Mouse (Mus musculus): ENCODE measurements around the gene Cdc42ep2.
A peak's percentile ranks its signal among the peaks of the same experiment; 100 is the strongest.

Cdc42ep2 gene

DNA sequence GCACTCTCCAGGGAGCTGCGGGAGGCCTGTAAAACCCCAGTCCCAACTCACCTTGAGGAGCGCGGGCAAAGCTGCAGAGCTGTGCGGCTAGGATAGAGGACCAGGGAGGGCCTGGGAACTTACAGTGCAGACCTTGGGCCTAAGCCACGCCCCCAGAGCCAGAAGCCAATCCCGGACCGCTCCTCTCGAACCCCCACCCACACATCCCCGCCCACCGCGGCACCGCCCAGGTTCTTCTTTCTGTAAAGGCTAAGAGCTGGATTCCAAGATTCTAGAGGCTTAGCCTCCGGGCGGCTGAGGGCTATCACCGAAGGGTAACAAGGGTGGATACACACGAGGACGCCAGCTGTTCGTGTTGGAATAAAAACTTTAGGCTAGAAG is at the start of gene Cdc42ep2:
TSS of gene Cdc42ep2 (minus strand) at position 104 of the 381 bp plus-strand sequence.
- DNase-seq = peak; percentile 97

DNA sequence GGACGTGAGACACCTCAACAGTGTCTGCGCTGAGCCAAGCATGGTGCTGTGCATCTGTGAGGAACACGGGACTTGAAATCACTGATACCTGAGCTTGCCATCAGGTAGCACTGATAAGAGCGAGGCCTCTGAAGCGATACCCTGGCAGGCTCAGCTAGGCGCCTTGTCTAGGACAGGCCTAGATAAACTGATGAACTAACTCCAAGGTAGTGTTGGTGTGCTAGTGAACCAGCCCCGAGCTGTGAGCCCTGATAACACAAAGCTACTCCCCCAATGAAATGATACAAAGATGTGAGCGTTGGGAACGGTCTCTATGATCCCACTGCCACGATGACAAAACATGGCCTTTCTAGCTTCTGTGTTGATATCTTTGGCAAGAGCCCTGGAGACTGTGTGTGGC is 43.0 kb upstream of the Cdc42ep2 start:
- DNase-seq = no peak

DNA sequence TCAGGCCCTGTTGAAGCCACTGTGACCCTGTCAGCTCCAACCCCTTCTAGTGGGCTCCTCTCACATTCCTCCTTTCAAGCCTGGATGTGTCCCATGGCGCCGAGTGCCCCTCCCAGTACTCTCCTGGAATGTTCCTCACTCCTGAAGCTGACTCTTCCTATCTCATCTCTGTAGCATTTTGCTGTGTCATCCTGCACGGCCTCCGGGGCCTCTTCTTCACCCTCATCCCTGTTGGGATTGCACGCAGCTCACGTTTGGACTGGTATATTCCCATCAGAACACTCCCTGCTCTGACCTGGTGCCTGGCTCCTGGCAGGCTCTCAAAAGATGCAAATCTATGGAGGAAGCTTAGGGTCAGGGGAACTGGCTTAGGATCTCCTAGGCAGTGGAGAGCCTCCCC is 42.2 kb upstream of the Cdc42ep2 start:
- DNase-seq = no peak

DNA sequence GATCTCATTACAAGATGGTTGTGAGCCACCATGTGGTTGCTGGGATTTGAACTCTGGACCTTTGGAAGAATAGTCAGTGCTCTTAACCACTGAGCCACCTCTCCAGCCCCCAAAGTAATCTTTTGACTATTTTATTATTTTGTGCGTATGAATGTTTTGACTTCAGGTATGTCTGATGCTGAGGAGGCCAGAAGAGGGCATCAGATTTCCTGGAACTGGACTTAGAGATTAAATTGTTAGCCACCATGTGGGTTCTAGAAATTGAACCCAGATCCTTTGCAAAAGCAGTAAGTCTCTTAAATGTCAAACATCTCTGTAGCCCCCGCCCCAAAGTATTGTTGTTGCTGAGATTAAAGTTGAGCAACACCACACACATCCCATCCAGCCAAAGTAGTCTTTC is 41.3 kb upstream of the Cdc42ep2 start:
- no peak for DNase-seq

DNA sequence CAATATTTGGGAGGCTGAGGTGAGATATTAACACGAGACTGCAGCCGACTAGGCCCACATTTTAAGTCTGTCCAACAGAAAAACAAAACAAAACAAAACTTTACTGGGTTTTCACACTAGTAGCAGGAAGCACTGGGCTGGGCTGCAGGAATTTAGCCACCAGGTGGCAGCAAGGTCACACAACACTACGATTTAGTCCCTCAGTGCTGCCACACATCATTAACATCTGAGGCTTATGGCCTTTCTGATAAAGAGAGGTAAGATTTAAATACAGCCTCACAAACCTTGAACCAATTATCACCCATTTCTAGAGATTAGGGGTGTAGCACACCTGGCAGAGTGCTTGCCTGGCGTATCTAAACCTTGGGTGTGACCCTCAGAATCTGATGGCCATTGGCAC is 40.7 kb upstream of the Cdc42ep2 start:
- DNase-seq = peak in 1 of 2 experiments; percentile 84

DNA sequence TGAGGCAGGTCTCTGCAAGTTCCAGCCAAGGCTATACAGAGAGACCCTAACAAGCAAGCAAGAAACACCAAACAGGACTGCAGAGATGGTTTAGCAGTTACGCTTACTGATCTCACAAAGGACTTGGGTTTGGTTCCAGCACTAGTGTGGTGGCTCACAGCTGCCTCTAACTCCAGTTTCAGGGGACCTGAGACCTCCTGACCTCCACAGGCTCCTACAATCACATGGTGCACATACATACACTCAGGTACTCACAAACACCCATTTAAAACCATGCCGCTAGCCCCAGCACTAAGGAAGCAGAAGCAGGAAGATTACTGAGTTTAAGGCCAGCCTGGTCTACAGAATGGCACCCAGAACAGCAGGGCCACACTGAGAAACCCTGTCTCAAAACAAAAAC is 40.2 kb upstream of the Cdc42ep2 start:
- no peak for DNase-seq

DNA sequence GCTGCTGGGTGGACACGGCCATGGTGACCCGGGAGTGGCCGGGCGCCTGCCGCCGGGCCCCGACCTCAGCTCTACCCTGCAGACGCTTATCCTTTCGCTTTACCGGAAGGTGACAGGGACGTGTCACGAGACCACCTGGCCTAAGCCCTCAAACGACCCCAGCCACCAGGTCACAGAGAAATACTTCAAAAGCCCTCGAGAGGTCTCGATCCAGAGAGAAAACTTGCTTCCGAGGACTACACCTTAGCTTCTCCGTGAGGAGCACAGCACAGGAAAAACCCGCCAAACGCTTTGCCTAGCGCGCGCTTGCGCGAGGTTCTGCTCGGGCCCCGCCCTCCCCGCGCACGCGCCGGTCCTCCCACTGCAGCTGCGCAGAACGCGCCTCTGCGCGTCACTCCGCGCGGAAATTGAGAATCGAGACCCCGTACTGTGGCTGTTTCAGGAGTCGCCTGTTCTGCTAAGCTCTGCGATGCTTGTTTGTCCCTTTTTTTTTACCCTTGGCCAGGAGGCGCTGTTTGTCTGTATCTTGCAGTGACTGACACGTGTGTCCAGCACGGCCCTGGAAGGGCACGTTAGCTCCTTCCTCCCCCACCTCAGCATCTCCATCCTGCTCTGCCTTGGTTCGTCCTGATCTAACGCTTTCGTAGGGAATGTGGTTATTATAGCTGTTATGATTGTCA is 39.4 kb upstream of the Cdc42ep2 start, which contains the start of gene Pola2:
TSS of gene Pola2 (minus strand) at position 320 of the 680 bp plus-strand sequence.
- peak; percentile 79 to 89 for DNase-seq

DNA sequence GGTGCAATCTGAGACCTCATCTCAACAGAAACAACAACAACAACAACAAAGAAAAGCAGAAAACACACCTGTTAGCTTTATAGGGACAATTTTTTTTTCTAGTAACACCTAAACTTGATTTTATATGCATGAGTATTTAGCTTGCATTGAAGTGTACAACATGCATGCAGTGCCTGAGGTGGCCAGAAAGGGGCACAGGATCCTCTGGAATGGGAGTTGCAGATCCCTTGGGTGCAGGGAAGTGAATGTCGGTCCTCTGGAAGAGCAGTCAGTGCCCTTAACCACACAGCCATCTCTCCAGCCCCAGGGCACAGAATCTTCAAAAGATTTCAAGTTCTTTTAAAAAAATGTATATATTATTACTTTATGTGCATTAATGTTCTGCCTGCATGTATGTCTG is 38.0 kb upstream of the Cdc42ep2 start:
- DNase-seq = no peak

DNA sequence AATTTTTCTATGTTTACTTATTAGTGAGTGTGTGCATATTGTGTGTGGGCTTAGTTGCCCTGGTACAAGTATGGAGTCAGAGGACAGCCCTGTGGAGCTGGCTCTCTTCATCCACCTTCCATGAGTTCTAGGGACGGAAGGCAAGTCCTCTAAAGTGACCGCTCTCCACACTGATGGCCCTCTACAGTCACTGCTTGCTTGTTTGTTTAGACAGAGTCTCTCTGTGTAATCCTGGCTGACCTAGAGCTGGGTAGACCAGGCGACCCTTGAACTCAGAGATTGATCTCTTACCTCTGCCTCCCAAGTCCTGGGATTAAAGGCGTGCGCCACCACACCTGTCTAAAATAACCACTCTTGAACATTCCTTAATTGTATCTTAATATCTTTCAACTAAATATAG is 32.8 kb upstream of the Cdc42ep2 start:
- no peak for DNase-seq

DNA sequence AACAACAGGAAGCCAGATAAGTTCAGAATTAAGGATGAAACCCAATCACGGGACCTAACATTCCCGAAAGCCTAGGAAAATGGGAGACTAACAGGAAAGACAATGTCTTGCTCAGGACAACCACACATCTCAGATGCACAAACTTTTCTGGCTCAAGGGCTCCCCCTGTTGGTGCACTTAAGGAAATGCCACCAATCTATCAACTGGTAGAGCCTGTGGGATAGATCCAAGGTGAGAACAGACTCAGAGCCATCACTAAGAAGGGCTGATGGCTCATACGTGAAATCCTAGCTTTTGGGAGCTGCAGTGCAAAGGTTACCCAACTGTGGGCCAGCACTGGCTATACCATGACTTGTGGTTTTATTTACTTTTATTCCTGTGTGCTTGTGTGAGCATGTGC is 32.1 kb upstream of the Cdc42ep2 start:
- DNase-seq = peak; percentile 80 to 84

DNA sequence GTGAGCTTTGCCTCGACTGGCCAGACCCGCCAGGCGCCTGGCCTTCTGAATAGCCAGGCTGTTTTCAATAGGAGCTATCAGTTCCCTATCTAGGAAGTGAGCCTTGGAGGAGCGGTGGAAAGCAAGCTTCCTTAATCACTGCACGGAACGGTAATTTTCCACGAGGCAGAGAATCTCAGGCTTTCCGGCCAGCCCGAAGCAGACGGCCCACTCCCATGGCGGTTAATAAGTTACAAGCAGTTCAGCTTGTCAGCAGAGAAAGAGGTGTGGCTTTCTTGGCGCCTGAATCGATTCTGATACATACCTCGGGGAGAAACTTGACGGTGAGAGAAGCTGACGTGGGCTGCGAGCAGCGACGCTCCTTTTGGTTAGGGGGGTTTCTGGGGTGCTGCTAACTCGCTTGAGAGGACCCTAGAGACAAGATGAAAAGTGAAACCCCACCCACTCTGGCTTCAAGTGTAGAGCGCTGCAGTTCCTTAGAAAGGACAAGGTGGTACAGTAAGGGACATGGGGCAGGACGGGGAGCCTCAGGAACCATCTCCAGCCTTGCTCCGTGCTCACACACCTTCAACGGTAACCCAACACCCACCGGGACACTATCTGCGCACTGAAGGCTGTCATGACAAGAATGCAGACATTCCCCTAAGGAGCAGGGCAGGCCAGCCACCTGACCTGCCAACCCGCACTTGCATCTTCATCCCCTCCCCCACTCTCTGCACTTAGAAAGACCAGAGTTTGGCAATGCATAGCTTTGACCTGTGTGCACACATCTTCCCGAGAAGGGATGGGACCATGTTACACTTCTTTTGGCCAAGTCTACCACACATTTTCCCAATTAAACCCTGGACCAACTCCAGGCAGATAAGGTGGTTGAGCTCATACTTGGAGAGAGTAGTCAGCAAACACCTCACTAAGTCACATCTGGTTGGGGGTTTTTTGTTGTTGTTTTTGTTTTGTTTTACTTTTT is 31.4 kb upstream of the Cdc42ep2 start:
- peak; percentile 84 to 88 for DNase-seq

DNA sequence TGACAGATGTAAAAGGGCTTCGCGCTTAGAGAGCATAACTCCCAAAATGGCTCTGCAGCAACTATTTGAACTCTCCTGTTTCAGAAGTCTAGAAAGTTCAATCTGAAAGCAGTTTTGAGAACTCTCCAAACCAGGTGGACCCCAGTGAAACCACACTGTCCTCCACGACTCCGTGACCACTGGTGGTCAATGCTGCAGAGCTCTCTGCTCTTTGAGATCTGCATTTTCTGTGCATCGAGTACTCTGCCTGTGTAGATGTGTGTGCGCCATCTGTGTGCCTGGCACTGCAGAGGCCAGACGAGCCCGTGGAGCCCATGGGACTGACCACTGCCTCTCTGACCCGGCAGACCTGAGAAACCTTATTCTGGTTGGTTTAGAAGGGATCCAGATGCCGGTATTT is 30.3 kb upstream of the Cdc42ep2 start:
- DNase-seq = no peak

DNA sequence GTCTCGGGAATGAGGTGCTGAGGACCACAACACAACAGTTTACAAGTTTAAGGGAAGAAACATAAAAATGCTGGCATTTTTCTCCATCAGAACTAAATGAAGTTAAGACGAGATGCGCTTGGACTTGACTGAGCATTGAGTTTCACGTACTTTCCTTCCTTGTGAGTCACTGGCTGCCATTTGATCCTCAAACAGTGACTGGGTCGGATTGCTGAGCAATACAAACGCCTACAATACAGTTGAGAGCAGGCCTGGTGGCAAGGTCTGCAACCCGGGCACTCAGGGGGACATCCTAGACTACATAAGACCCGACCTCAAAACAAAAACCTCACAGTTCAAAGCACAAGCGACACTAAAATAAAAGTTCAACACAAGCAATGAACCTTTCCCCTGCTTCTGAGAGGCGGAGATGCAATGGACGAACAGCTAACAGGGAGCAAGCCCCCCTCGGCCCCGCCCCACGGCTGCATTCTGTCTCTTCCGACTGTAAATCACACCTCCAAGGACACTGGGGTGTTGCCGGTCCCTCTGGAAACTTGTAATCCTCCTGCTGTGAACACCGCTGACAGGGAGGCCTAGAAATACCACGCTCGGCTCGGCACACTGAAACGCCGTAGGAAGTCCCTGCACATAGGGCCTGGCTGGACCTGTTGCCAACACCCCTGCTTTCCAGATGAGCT is 29.6 kb upstream of the Cdc42ep2 start:
- DNase-seq = no peak

DNA sequence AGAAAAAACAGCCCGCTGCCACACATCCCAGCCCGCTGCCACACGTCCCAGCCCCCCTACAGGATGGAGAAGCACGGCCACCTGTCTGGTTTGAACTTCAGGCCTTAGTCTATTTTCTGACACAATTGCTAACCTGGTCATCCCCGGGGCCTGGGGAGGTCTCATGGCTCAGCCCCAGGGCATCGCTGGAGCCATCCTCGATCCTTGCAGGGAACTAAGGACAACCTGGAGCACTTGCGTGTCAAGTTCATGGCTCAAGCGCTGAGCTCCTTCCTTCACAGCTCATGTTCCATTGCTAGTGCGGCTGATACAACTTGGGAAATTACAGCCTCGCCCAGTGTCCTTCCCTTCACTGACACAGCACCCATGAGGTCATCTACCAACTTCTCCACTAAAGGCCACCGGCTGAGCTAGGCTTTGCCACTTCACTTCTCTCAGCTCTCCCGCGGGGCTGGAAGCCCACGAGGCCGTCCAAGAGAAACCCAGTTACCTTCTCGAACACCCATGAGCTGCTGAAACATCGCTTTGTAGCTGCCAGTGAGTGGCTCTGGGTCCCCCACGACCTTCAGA is 28.7 kb upstream of the Cdc42ep2 start:
- DNase-seq = no peak

DNA sequence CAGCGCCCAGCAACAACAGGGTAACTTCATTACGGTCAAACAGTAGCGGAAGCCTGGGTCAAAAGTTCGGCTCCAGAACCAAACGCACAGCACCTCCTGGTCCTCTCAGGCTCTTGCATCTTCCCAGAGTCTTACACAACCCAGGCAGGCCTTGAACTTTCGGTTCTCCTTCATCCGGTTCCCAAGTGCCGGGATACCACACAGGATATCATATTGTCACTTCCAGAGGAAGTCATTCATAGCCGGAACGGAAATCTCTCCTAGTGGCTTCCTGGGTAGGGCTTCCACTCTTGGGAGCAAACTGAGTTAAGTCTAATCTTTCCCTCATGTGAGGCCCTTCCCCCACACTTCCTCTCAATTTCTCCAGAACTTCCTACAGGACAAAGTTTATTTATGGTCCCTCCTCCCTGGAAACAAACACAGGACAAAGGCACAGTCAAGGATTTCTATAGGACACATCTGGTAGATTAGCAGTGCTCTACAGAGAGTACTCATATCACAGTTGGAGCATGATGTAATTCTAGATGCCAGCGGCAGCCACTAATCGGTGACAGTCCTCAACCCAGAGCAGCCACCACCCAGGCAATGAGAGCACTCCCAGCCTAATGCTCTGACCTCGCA is 27.6 kb upstream of the Cdc42ep2 start:
- peak; percentile 66 to 81 for DNase-seq

DNA sequence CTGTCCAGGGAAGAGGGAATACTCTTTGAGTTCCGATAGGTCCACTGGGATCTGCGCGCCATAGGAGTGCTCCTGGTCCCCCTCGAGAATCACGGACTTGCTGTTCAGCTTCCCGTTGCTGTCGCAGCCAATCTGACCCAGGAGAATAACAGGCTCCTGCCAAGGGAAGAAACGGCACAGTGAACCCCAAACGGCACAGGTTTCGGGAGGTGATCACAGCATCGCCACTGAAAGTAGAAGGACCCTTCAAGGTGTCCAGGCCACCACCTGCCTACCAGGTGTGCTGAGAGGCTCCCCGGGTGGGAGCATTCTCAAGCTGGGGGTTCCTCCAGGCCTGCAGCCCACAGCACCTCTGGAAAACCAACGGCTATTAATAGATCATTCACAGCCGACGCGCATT is 27.0 kb upstream of the Cdc42ep2 start:
- DNase-seq = no peak

DNA sequence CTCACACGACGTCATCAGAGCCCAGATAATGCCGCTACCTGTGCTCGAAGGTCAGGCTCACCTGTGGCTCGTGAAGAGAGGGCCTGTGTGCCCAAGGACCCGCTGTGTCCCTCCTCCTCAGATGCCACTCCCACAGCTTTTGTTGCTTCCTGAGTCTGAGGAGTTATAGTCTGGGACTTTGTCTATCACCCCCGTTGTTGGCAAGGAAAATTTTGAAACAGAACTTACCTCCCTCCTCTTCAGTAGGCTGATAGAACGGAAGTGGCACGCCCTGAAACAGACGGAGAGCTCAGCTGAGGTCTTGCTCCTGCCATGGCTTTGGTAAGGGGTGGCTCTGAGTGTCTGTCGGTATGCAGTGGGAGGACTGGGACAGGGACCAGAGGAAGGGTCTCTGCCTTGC is 25.6 kb upstream of the Cdc42ep2 start:
- no peak for DNase-seq

DNA sequence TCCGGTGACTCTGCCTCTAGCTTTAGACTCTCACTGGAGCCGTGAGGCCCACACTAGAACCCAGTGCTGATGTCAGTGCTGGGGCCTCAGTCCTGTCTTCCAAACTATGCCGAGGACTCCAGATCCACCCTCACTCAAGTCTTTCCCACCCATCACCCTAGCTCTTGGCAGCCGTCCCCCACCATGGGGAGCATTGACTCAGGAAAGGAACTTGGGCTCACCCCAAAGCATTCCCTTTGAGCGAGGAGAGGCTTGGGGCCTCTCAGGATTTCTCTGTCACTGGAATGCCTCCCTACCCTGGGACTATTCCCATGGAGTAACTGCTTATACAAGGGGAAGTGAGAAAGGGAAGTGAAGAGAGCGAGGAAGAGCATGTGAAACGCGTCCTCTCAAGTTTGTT is 21.3 kb upstream of the Cdc42ep2 start:
- DNase-seq = no peak

DNA sequence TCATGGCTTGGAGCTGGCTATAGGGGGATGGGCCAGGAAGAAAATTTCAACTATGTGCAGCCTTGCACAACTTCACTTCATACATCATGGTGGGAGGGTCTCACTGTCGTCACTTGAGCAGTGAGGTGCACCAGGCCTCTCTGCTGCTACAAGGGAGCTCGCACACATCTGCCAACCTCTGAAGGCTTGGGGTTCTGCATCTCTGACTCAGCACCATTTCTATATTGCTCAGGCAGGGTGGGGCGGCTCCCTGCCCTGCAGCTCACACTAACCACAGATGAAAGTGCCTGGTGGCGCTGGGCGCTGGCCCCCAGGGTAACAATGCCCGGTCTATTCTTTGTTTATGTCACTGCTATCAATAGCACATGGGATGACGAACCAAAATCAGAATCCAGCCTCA is 20.4 kb upstream of the Cdc42ep2 start:
- no peak for DNase-seq

DNA sequence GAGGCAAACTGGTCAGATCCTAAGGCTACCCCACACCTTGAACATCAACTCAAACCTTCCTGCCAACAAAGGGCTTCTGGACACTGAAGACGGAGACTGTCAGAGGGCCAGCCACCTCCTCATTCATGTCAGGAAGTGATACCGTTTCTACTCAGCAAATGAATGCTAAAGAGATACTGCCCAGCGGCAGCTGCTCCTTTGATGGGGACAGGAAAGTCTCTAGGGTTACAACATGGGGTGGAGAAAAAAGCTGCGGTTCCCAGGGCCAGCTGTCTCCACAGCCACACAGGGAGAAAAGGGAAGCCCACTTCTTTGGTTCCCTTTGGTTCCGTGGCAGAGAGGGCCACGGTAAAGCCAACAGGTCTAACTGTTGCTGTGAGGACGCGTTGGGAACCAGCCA is 19.5 kb upstream of the Cdc42ep2 start:
- no peak for DNase-seq

DNA sequence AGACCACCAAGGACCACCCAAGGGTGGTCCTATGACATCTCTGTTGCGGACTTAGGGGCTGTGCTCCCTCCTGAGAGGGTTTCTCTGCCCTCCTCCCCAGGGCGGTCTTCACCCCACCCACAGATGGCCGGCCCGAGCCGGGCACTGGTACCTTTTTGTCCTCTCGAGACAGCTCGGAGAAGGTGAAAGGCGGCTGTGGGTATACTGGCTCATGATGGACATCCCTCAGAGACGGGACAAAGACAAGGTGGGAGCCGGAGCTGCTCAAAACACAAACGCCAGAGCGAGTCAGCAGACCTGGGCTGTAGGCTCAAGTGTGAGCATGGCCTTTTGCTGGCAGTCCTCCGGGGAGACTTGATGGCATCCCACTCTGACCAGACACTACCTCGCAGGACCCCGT is 18.8 kb upstream of the Cdc42ep2 start:
- no peak for DNase-seq

DNA sequence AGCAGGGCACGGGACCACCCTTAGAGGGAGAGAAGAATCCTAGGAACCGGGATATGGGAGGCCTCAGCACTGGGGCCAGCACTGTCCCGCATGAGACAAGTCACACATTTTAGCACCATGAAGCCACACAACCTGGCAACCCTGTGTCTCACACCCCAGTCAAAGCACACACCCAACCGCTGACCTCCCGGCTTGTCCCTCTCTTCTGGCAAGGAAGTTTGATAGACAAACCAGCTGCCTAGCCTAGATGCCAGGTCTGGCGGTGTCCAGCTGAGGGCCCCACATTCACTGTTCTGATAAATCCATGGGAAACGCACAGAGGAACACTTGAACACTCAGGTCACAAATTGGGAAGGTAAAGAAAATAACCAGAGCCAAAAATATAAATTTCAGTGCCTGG is 18.0 kb upstream of the Cdc42ep2 start:
- DNase-seq = no peak

DNA sequence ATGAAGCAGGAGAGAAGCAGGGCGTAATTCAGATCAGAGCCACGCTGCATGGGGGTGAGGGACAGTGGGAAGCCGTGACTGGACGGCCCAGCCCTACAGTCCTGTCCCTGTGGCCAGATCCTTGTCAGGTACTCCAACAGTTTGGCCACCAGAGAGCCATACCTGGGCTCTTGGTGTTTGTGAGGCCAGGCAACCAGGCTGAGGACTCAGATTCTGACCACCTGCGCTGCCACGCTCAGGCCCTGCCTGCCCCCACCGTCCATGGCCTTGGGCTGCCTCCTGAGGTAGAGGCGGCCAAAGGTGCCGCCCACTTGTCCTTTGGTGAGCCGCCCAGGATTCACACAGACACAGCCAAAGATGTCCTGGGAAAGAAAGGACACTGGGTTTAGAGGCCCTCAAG is 16.0 kb upstream of the Cdc42ep2 start:
- DNase-seq = no peak
